Mouse (Mus musculus): ENCODE data around the gene Olfr653.

Olfr653 gene

DNA sequence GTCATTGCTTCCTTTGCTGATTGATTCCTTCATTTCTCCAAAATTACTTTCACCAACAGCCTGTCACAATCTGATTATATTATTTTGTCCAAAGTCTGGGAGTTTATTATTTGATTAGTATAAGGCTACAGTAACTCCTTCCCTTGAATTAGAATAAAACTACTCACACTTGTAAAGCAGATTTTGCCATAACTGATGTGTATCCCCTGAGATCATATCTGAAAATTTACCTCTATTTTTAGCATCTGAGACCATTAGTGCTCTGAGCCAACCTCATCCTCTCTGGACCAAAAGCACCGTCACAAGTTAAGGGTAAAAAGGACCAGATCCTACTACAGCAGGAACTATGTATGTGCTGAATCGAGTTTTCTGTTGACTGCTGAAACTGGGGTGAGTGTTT, at the start of gene Olfr653:
Gene Olfr653 (plus strand): TSS at position 301 of the 400 bp plus-strand sequence.
- DNase-seq (ENCODE audit: low spot score) = no peak

DNA sequence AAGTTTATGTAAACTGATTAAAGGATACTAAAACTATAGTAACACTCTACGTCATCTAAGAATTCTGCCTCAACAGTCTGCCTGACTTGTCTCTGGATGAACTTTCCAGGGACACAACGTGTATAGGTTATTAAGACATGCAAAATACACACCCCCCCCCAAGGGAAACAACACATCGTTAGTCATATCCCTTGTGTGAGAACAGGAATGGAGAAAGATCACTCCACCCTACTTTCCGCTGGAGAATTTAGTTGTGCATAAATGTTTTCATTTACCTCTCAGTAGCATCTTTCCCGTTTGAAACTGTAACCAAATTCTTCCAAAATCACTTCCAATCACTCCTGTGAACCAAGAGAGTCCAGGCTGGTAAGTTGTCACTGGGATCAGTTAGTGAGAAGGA, 27.3 kb upstream of the Olfr653 start, which contains the start of gene Olfr651:
Gene Olfr651 (plus strand): TSS at position 301 of the 400 bp plus-strand sequence.
- DNase-seq (ENCODE audit: low spot score) = no peak

DNA sequence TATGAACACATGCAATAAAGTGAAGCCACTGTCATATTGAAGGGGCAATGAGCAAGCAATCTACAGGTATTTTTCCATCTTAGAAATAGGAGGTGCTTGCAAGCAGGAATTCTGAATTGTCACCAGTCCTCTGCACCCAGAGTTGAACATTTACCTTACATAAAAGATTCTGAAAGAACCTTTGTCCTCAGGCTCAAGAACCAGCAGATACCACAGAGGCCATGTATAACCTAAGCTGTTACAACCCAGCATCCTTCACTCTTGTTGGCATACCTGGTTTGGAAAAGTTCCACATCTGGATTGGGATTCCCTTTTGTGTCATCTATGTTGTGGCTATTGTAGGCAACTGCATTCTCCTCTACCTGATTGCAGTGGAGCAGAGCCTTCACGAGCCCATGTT, 24.4 kb upstream of the Olfr653 start:
- DNase-seq (ENCODE audit: low spot score) = no peak

DNA sequence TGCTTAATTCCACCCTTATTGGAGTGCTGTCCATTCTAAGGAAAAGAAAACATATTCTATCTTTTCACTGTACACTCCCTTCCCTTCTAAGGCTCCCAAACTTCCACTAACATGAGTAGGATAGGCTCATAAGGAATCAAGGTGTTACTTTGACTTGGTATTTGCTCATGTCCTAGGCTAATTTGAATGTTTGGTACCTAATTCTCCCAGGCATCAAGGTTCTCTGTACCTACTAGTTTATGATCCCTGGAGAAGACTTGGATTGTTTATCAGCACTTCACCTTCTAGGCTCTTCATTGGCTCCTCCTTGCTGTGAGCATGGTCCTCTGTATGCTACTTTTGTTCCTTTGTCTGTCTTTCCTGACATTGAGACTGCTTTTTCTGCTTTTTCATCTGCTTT, 16.5 kb upstream of the Olfr653 start, which contains the start of gene Olfr652:
Gene Olfr652 (plus strand): TSS at position 301 of the 400 bp plus-strand sequence.
- no peak for DNase-seq (ENCODE audit: low spot score)

DNA sequence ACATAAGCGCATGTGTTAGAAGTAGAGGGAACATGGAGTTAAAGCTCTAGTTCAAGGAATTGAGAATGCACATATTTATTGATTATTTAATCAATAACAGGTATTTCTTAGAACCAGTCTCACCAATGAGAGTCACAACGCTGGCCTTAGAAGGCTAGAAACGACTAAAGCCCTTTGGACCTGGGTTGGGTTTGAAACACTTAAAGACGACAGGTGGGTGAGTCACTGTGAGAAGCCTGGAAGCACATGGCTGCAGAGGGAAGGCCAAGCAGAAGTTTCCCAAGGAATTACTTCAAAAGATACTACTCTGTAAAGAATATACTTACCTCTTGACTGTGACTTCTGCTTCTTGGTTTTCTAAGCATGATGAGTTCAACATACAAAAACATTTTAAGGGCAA, 3.7 kb downstream of the Olfr653 start:
- DNase-seq (ENCODE audit: low spot score) = no peak

DNA sequence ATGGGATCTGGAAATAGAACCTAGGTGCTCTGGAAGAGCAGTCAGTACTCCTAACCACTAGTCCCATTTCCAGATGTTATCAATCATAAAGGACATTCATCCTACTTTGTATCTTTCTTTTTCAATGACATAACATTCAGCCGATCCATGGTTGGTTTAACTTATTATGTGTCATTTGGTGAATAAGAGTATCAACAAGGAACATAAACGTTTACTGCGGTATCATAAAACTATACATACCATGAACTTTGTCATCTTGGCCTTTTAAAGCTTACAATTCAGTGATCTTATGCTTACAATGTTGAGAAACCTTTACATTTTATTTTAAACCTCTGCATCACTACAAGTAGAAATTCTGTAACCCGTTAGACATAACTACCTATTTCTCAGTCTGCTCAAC, 4.3 kb downstream of the Olfr653 start:
- DNase-seq (ENCODE audit: low spot score) = no peak

DNA sequence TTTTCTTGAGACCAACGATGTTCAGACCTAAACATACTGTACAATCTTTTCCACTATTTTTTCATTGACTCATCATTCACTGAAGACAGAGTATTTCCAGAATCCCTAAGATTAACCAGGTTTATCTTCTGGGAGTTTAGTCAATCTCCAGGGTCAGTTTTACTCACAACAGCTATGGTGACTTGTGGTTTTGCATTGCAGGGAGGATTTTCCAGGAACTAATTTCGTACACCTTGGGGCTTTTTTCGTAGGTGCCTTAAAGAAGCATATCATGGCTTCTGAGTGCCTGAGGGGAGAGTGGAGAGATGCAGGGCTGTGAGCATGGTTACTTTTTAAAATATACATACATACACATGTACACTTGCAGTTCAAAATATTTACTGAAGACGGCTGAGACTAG, 9.6 kb downstream of the Olfr653 start, which contains the start of gene Olfr654:
Gene Olfr654 (plus strand): TSS at position 301 of the 400 bp plus-strand sequence.
- no peak for DNase-seq (ENCODE audit: low spot score)

DNA sequence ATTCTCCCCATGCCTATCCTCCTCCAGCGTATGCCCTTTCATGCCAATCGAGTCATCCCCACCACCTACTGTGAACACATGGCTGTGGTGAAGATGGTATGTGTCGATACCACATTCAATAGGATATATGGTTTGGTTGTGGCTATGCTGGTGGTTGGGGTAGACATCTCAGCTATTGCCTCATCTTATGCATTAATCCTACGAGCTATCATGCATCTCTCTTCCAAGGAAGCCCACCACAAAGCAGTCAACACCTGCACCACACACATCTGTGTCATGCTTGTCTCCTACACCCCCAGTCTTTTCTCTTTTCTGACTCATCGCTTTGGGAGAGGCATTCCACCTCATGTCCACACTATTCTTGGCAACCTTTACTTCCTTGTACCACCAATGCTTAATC, 11.2 kb downstream of the Olfr653 start:
- DNase-seq (ENCODE audit: low spot score) = no peak

DNA sequence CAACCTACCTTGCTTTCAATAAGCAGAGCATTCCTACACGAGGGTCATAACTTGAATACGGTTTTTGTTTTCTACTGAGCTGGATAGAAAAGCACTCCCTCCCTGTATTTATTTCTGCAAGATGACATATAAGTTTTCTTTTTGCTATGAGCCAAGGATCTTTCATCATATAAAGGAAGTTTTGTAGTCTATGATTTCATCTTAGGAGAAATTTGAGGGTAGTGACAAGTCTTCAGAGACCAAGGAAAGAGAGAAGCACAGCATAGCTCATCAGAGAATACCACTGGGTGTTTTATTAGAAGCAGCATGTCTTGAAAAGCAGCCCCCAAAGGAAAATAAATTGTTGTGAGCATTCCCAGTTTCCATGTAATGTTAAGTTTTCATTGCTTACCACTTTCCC, 24.6 kb downstream of the Olfr653 start, which contains the start of gene Olfr655:
Gene Olfr655 (minus strand): TSS at position 101 of the 400 bp plus-strand sequence.
- DNase-seq (ENCODE audit: low spot score) = no peak

DNA sequence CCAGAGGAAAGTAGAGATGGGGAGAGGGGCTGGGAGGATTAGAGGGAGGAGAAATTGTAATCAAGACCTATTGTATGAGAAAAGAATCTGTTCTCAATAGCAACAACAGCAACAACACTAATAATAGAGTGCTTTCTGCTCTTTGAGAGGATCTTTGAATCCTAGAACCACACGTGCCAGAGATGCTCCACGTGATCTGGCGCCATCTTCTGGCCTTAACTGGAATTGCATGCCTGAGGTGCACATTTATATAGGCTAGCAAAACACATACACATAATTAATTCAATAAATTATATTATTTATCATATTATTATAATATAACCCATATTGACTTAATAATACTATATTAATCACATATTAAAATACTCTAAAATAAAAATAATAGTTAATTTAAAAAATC, 26.1 kb downstream of the Olfr653 start:
- DNase-seq (ENCODE audit: low spot score) = peak; percentile 34

DNA sequence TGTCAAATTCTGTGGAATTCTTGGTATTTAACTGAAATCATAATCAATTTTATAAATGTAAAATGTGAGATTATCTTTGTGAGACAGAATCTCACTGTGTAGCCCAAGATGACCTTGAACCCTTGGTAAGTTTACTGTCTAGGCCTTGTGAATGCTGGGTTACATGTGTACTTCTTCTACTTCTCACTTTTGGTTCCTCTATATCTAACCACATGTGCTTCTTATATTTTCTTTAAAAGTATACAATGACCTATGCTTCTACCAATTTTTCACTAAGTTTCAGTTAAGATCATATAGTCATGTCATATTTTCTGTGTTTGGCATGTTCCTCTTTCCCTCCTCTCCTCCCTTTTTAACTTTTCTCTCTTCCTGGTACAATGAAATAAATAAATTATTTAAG, 27.6 kb downstream of the Olfr653 start:
- no peak for DNase-seq (ENCODE audit: low spot score)

DNA sequence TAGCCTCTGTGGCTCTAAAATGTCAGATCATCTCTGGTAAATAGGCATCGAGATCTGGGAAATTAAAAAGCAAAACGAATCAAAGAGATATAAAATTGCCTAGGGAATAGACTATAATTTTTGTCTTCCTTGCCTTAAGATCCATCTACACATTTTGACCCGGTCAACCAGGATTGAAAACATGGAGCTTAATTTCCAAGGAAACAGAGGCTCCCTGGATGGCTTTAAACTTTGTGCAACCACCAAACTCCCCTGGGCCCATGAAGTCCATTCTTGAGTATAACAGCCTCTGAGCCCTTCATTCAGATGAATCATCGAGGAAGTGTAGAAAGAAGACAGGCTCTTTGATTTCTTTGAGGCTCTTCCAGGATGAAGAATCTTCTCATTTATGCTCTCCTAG, 36.5 kb downstream of the Olfr653 start, which contains the start of gene Olfr656:
Gene Olfr656 (plus strand): TSS at position 301 of the 400 bp plus-strand sequence.
- no peak for DNase-seq (ENCODE audit: low spot score)

DNA sequence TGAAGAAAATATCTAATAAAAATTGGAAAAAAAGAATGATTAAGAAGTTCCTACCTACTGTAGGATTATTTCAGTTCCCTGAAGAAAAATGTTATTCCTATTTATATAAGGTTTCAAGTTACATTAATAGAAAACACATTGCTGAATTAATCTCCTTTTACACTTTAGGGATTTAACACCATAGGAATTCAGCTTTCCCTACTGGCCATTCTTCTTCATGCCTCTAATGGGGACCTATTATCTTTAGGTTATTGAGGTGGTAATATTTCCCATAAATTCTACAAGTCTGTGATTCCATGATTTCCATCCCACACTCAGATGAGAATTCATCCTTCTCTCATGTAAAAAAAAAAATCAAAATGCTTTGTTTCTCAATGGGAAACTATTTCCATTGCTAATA, 47.4 kb downstream of the Olfr653 start, which contains the start of gene Olfr657:
Gene Olfr657 (plus strand): TSS at position 301 of the 400 bp plus-strand sequence.
- DNase-seq (ENCODE audit: low spot score) = no peak

All from c-Kit-positive CD71-positive TER-119-positive erythroid progenitor cells, embryonic 14.5 days (primary cell).